Mouse (Mus musculus) inflammation-experienced regulatory T-cells, adult 6 months (primary cell): Measurements from ENCODE around the gene Tceal1. TPM values are rescaled to one million over a fixed set of nuclear protein-coding genes. Genes with fewer than 3 reads are reported as not detected.
"Not testable (repeated sequence)": the region's sequence is repeated elsewhere in the genome, so short reads cannot be mapped to it uniquely, and the experiment has no call there.

Experiments
- ATAC-seq: one replicate; pipeline ENCODE4 v1.8.0; 2017
- polyA plus RNA-seq, 3 experiments: library from polyadenylated mRNA; unstranded; fragments of 100-300 nt; shearing (Covaris generic); gene quantifications; one replicate each; pipeline ENCODE4 v1.2.1; 2017

Gene Tceal1
- under 1 TPM in 1 of 3 experiments, not detected in 2; 0.20 TPM for polyA plus RNA-seq

GRCm38 (mm10) chrX:136707446-136708167 is at the start of gene Tceal1:
Tceal1 (plus strand) TSS chrX:136707982.
- no peak for ATAC-seq

- ATAC-seq = no peak
Measured at GRCm38 (mm10) chrX:136666281-136666706, 41.5 kb upstream of the Tceal1 start.

DNA sequence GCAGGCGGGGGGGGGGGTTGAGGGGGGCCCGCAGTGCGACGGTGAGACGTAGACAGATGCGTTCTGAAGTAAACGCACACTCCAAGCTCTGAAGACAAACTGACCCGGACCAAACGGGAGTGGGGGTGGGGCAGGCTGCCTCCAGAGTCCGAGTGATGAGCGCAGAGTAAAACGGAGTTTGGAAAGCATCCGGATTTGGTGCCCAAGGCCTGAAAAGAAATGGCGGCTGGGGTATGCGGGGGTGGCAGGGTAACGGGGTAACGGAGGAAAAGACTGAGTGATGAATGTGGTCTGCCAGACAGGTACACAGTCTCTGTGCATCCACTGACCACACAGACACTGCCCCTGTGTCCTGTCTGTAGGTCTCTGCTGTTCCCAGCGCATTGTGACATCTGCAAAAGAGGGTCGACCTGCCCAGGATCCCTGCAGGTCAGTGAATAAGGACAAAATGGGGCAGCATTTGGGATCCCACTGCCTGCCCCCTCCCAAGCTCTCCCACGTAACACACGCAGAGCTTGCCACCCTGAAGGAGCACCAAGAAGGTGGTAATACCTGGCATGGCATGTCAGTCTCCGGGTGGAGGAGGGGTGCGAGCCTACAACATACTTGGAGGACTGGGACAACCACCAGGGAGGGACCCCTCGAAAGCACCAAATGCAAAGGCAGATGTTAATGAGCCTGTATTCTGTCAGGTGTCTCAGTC is 40.9 kb upstream of the Tceal1 start:
- not testable (repeated sequence) for ATAC-seq

DNA sequence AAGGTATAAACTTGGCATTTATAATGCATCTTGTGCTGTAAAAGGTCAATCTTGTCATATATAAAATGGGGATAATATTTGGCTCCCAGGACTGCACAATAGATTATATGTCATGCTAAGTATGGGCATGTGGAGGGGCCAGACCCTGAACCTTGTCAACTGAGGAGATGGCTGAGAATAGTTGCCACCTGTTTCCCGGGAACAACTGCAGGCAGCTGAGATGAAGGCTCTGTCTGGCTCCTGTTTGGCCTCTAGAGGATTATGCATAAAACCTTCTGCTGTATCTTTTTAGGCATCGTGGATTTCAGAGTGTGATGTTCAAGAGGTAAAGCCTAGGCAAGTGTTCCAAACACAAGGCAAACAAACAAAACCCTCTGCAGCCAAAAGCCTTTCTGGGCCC is 39.0 kb upstream of the Tceal1 start:
- ATAC-seq = no peak

DNA sequence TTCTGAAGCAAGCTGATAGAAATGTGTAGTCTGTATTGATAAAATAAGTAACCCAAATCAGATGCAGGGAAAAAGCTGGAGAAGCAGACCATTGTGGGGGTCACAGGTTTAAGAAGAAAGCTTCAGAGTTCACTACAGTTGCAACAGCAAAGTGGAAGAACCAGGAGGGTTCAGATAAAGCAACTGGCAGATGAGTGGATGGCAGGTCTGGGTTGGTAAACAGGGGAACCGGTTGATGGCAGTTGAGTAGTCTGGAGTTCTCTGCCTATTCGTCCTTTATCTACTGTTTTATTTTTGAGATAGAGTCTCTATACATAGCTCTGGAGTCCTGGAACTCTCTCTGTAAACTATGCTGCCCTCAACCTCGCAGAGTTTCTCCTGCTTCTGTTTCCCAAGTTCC is 26.8 kb upstream of the Tceal1 start:
- no peak for ATAC-seq

- not testable (repeated sequence) for ATAC-seq
Measured at GRCm38 (mm10) chrX:136691606-136692293, 16.0 kb upstream of the Tceal1 start.

DNA sequence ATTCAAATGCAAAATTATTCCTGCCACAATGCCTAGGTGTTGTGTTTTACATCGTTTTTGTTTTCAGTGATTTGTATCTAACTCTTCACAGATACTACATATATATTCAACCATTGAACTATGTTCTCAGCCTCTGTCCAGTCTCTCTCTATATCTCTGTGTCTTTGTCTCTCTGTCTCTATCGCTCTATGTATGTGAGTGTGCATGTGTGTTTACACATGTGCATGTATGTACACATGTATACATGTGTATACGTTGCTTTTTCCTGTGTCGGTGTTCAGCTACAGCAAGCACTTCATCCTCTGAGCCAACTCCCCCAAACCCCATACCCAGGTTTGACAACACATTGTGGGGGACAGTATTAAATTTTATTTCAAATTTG is 15.5 kb upstream of the Tceal1 start:
- ATAC-seq = no peak

DNA sequence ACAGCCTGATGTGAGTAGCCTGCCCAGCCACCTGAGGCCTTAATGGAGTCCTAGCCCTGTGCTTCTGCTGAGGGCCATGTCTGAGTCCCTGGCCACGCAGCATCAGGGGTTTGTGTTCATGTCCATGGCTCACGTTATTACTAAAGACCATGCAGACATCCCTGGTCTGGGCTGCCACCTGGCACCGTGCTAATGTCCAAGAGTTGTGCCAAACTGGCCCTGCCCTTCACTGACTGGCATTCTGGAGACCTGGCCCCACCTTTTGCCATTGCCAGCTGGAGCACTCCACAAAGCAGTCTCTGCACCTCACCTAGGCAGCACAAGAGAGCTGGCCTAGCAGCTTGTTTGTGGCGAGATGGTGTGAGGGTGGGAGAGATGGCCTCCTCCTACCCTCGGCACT is 14.6 kb upstream of the Tceal1 start:
- ATAC-seq = no peak

- ATAC-seq = peak; percentile 43
Measured at GRCm38 (mm10) chrX:136708168-136708681, 443 bp downstream of the Tceal1 start.

DNA sequence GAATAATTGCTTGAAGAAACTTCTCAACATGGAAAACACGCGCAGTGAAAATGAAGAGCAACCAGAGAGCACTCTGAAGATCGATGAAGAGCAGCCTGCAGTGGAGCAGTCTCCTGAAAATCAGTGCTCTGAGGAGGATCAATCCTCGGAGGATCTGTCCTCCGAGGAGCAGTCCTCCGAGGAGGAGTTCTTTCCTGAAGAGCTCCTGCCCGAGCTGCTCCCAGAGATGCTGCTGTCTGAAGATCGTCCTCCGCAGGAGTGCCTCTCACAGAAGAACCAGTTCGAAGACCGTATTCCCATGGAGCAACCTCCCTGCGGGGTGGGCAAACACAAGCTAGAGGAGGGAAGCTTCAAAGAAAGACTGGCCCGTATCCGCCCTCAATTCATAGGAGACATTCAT is 1.0 kb downstream of the Tceal1 start:
- no peak for ATAC-seq

DNA sequence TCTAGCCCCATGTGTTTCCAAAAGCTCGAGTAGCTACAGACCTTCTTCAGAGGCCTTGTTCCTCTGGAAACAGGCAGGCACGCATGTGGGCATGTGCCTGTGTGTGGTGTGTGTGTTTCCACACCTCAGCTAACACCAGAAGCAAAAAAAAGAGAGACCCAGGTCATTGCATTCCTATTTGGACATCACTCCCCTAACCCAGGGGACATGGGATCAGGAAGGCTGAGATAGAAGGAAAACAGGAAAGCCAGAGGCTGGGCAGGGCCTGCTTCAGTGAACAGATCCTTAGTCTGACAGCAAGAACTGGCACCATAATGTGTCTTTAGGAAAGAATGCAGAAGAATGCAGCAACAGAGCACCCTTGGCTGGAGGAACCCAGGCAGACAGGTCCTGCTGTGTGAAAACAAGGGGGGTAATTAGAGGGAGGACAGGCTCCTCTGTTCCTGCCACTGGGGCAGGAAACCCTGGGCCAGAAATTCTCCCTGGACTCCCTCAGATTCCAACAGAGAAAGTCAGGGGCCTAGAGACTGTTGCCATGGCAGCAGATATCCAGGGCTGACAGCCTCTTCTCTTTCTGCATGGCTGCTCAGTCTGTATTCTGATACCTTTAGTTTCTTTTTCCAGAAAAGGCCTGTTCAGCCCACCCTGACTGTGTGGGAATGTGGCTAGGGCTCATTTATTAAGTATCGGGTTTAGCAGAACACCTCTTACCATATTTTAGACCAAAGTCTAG is 7.1 kb downstream of the Tceal1 start:
- not testable (repeated sequence) for ATAC-seq

- no peak for ATAC-seq
Measured at GRCm38 (mm10) chrX:136732016-136732415, 24.2 kb downstream of the Tceal1 start.

GRCm38 (mm10) chrX:136740087-136740790 is 32.5 kb downstream of the Tceal1 start:
- no peak for ATAC-seq

- ATAC-seq = peak; percentile 87
Measured at GRCm38 (mm10) chrX:136740791-136741650, 33.2 kb downstream of the Tceal1 start.

DNA sequence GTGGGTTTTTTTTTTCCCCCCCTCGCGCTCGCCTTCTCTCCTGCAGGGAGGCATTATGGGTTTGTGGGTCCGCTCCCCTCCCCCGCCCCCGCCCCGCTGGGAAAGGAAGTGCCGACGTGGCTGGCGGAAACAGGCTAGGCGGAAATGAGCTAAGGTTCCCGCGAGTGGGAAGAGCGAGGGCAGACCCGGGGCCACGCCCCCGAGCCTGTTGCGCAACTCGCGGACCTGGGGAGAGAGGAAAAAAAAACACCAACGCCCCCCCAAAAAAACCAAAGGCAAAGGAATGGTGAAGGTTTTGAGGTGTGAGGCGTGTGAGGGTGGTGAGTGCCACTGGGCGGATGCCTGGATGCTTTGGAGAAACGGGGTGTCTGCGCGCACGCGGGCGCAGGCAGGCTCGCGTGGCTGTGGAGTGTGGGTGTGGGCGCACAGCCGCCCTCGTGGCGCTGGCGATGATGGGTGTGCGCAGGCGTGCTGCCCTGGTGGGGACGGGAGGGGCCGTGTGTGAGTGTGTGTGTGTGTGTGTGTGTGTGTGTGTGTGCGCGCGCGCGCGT is 33.9 kb downstream of the Tceal1 start:
- ATAC-seq = peak; percentile 36

- no peak for ATAC-seq
Measured at GRCm38 (mm10) chrX:136742241-136742640, 34.5 kb downstream of the Tceal1 start.

DNA sequence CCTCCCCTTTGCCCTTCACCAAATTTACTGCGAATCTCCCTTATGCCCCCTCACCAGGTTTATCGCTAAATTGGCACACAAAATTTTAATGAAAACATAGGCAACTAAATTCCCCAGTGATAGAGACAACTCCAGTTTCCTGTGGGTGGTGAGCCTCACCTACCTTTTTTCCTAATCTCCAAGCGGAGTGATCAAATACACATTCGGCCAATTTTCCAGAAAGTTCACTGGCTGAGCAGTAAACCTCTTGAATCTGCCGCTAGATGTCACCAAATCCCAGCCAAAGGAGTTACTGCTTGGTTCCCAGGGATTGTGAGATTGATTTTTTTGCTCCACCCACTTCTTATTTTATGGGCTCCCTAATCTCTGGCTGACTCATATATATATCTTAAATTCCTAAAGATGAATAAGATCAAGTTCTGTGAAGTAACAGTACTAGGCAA is 34.9 kb downstream of the Tceal1 start:
- ATAC-seq = no peak

GRCm38 (mm10) chrX:136743459-136743858 is 35.7 kb downstream of the Tceal1 start, which contains the start of gene Morf4l2:
Morf4l2 (minus strand) TSS chrX:136743690.
- ATAC-seq = no peak

GRCm38 (mm10) chrX:136744663-136745062 is 36.9 kb downstream of the Tceal1 start:
- no peak for ATAC-seq

DNA sequence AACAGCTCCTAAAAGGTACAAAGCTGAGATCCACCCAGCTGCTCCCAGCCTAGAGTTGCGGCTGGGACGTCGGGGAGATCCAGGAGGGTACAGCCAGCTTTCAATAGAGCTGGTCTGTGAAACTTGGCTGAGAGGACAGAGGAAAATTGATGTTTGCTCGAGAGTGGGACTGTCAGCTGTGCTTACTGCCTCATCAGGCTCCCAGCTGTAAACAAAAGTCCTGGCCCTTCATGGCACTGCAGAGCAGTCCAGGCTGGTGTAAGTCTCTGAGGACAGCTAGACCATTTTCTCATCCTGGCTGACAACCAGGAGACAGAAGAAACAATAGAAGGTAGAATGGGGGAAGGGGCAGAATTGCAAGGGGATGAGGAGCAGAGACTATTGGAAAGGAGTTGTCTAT is 41.5 kb downstream of the Tceal1 start:
- no peak for ATAC-seq
